Mouse (Mus musculus): ENCODE measurements around the gene Akt1s1.
A peak's percentile ranks its signal among the peaks of the same experiment; 100 is the strongest.

Gene Akt1s1

DNA sequence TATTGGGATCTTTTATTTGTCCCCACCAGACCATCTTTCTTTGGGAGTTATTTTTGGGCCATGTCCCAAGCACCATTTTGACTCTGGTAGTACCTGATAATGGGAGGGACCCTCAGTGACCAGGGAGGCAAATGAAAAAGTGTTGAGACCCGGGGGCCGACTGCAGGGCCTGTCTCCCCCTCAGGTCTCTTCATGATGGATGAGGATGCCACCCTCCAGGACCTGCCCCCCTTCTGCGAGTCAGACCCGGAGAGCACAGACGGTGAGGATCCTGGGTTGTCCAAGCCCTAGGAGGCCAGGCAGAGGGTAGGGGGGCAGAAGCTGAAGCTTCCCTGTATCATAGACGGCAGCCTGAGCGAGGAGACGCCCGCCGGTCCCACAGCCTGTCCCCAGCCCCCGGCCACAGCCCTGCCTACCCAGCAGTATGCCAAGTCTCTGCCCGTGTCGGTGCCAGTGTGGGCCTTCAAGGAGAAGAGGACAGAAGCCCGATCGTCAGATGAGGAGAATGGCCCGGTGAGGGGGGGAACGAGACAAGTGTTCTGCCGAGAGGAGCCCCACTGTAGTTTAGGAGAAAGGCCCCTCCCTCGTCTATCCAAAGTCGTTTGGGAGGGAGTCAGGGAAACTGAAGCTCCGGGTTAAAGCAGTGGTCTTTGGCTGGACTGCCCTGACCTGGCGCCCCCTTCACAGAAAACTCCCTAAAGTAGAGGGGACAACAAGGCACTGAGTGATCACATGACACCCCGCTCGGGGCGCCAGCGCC is 5.0 kb downstream of the Akt1s1 start:
- peak in 1 of 2 experiments; percentile 56 for DNase-seq

DNA sequence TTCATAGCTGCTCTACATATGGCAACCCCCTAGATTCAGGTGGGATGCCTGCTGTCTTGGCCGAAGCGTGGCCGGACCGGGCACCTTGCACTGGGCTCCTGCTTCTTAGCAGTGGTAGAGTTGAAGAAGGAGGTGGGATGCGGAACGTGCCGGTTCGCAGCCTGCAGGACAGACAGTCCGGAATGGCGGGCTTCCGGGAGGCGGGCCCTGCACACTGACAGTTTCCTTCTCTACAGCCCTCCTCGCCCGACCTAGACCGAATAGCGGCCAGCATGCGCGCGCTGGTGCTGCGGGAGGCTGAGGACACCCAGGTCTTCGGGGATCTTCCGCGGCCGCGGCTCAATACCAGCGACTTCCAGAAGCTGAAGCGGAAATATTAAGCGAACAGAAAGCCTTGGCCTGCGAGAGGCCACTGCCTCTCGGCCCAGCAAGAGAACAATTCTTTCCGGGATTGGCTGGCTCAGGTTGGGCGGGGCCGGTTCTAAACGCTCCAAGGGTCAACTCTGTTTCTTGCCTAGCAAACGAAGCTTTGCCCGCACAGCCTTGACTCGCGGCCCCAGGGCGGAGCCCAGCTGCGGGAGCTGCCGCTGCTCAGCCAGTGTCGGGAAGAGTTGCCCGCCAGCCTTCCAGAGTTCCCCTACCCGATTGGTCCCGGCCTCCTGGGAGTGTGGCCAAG is 5.7 kb downstream of the Akt1s1 start:
- DNase-seq: peak; percentile 85 to 87

DNA sequence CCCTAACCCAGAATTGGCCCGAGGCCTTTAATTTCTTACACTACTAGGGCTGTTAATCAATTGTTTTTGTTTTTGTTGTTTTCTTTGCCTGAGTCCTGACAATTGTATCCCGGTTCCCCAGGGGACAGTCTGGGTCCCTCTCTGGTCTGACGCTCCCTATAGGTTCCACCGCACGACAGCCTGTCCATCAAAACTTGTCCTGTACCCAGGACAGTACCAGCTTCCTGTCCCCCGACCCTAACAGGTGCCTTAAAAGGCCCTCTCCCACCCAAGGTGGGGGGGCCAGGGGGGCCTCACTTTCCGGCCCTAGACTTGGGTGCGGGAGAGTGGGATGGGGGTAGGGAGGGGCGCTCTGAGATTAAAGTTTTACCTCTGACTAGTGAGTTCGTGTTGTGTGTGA is 6.2 kb downstream of the Akt1s1 start:
- DNase-seq: no peak

DNA sequence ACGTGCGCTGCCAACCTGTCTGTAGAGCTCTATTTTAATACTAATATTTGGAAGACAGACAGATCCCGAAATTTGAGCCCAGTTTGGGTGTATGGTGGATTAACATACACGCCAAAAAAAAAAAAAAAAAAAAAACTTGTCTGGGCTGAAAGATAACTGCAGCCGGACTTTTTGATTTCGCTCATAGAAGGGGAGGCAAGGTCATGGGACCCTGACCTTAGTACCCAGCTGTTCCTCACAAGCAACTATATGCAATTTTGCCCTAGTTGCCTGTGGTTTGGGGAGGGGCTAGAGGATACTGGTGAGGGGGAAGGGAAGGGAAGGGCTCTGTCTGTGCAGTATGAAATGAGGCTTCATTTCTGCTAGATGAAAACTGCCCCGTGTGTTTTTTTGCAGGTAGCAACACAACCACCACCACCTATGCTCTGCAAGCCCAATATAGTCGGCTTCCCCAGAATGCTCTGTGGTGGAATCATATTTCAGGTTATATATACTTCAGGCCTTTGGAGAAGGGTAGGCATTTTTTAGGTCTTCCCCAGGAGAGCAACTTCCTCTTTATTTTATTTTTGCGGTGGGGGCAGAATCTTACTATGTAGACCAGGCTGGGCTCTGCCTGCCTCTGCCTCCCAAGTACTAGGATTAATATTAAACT is 7.6 kb downstream of the Akt1s1 start:
- peak in 1 of 2 experiments; percentile 7 for DNase-seq

DNA sequence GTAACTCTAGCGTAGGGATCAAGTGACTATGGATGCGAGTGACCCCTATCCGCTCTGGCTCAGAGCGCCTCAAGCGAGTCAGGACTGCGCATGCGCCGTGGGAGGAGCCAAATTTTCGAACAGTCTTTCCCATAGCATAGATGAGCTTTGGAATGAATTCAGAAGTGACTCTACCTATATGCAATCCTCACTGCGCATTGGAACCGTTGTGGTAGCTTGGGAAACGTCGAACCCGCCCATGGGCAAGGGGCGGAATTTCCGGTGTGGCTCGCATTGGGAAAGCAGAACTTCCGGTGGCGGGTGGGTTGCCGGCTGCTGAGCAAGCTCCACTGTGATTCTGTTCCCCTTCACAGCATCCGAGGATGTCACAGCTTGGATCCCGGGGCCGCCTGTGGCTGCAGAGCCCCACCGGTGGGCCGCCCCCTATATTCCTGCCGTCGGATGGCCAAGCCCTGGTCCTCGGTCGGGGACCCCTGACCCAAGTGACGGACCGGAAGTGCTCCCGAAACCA is 8.3 kb downstream of the Akt1s1 start, which contains the start of gene Pnkp:
Pnkp (plus strand) TSS at position 98 of the 511 bp plus-strand sequence.
- peak; percentile 89 to 91 for DNase-seq

DNA sequence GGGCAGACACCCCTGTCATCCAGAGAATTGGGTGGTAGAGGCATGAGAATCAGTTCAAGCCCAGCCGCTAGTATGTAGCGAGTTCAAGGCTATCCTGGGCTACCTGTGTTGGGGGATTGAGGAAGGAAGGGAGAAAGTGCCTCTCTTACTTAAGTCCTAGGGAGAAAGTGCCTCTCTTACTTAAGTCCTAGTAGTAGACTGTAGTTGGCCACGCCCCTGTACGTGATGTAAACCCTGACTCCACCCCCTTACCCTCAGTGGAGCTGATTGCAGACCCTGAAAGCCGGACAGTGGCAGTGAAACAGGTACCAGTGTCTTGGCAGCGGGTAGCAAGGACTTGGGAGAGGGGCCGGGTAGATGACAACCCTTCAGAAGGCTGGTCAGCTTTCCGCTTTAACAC is 9.1 kb downstream of the Akt1s1 start:
- DNase-seq: peak in 1 of 2 experiments; percentile 39

DNA sequence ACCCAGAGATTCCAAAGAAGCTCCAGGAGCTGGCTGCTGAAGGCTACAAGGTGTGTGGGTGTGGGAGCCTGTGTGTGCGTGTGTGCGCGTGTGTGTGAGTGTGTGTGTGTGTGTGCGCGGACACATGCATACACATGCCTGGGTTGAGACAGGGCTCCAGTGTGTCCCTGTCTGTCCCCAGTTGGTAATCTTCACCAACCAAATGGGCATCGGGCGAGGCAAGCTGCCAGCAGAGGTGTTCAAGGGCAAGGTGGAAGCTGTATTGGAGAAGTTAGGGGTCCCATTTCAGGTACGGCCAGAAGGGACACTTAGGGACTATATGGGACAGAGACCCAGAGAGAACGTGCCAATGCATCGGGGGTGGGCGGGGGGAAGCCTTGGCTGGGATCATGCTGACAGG is 11.1 kb downstream of the Akt1s1 start:
- DNase-seq: peak in 1 of 2 experiments; percentile 39

DNA sequence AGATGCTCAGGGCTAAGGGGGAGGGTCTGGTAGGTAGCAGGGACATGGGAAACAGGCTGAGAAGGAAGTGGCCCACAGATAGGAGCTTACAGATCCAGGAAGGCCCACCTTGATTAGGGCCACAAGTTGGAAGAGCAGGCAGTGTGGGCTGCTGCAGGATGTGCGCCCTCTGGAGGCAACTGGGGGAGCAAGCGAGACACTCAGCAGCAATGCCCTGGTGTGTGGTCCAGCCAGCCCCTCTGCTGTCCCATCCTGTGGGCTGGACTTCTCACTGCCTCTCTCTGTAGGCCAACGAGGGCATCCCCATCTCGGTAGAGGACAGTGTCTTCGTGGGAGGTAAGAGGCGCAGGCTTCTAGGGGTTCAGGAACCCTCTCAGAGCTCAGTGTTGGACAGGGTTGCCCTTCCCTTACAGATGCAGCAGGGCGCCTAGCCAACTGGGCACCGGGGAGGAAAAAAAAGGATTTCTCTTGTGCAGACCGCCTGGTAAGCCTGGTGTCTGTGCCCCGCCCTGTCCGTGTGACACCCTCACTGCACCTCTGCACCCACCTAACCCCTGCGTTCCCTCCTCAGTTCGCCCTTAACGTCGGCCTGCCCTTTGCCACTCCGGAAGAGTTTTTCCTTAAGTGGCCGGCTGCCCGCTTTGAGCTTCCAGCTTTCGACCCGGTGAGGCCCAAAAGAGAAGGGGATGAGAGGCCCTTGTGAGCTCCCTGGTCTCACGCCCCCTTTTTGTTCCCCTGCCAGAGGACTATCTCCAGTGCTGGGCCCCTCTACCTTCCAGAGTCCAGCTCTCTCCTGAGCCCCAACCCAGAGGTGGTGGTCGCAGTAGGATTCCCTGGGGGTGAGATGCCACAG is 12.0 kb downstream of the Akt1s1 start:
- peak; percentile 88 to 90 for DNase-seq

DNA sequence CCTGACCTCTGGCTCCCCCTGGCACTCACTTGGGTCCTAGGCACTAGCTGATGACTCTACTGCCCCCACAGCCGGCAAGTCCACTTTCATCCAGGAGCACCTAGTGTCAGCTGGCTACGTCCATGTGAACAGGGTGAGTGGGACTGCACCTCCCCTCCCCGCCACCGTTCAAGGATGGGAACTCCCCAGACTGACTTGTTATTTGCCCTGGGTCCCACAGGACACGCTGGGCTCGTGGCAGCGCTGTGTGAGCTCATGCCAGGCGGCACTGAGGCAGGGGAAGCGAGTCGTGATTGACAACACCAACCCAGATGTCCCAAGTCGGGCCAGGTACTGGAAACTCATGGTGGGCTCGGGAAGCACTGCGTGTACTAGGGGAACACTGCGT is 12.6 kb downstream of the Akt1s1 start:
- DNase-seq: peak in 1 of 2 experiments; percentile 32

DNA sequence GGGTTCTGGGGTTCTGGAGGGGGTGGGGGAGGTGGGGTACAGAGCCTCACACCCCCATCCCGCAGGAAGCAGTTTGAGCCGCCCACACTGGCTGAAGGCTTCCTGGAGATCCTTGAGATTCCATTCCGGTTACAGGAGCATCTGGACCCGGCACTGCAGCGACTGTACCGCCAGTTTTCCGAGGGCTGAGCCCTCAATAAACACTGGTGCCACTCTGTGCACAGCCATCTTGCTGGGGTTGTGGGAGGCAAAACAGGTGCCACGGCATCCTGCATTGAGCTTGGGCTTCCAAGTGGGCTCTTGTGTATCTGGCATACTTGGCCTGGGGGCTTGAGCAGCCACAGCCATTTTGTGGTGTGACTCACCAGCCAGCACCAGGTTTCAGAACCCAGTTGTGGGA is 13.6 kb downstream of the Akt1s1 start:
- no peak for DNase-seq

DNA sequence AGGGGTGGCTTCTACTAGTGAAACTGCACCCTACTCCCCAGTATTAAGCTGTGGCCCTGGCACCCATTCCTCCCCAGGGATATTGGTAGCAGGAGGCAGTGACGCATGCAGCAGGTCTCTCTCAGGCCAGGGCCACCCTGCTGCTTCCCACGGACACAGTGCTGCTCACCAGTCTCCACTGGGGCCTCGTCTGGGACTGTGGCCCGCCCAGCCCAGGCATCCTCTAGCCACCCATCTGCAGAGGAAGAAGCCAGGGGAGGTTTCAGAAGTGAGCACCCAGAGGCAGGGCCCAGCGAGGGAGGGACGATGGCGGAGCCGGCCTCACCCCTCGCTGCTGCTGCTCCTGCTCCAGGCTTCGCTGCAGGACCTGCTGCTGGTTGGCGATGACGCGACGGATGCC is 14.4 kb downstream of the Akt1s1 start:
- DNase-seq: peak in 1 of 2 experiments; percentile 27

DNA sequence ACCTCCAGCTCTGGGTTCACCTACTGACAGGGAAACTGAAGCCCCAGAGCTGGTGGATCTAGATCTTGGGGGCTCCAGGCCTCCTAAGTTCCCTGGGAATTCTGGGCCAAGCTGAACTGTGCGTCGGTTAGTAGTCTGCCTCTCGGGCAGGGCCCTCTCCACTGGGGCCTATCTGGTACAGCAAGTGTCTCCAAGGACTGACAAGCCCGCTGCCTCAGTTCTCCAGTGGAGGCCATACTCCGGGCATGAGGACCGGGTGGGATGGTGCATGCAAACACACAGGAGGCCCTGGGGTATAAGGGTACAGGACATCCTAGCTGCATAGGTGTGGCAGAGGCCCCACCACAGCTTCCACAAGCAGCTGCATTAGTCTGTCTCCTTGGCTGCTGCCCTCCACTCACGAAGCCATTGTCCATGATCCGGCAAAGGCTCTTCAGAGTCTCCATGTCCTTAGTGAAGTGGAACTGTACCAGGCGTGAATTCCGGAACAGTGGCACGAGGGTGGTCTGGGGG is 15.2 kb downstream of the Akt1s1 start:
- DNase-seq: no peak

DNA sequence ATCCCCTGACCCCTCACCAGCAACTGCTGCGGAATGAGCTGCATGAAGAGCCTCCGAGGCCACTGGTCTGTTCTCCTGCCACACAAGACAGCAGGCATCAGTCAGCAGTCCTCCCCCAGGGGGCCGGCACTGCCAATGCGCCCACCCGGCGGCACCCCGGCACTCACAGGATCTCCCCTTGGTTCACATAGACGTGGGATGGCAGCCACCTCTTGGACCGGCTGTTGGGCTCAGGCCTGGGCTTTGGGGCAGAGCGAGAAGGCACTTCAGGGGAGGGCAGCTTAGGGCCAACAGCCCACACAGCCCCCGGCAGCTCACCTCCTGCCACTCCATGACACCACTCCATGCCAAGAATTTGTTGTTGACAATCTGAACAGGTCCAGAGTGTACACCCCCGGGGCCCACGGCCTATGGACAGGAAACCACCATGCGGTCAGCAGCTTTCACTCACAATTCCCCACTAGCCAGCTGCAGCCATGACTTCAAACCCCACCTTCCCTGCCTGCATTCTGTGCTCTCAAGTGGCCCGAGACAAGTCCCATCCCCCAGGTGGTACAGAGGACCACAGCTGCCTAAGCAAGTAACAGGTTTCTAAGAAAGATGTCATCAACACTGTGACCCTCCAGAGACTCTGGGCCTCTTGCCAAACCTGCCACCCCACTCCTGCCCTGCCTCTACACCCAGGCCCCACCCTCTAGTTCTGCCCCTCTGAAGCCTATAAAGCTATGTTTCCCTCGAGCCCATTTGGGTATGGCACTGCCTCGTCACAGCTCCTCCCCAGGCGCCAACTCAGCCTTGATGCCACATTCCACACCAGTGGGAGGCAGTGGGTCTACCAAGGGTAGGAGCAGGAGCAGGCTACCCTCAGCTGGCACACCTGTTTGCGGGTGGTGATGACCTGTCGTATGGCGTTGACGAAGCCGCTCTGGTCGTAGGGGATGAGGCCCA is 16.1 kb downstream of the Akt1s1 start:
- peak; percentile 52 to 56 for DNase-seq

DNA sequence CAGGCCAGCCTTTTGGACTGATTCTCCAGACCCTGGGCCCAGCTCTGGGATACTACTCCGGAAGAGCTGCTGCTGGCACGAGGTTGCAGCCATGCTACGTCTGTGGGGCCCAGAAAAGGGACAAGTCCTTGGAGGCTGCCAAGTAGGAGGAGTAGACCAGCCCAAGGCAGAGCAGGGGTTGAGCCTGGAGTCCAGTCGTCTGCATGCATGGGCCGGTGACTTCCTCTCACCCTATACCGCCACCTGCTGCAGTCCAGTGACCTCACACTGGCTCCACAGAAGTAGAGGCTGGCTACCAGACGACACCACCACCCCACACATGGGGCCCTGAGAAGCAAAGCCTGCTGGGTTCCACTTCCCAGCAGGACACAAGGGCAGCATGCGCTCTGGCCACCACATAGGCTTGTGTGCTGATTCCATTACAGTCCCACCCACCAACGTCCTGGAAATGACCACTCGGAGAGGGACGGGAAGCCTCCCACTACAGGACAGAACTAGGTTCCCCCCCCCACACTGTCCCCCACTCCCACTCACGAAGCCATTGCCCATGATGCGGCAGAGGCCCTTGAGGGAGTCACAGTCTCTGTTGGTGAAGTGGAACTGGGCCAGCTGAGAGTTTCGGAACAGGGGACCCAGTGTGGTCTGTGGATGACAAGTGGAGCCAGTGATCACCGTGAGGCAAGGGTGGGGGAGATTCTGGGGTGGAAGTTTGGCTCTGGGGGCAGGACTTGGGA is 17.7 kb downstream of the Akt1s1 start:
- DNase-seq: peak; percentile 51

DNA sequence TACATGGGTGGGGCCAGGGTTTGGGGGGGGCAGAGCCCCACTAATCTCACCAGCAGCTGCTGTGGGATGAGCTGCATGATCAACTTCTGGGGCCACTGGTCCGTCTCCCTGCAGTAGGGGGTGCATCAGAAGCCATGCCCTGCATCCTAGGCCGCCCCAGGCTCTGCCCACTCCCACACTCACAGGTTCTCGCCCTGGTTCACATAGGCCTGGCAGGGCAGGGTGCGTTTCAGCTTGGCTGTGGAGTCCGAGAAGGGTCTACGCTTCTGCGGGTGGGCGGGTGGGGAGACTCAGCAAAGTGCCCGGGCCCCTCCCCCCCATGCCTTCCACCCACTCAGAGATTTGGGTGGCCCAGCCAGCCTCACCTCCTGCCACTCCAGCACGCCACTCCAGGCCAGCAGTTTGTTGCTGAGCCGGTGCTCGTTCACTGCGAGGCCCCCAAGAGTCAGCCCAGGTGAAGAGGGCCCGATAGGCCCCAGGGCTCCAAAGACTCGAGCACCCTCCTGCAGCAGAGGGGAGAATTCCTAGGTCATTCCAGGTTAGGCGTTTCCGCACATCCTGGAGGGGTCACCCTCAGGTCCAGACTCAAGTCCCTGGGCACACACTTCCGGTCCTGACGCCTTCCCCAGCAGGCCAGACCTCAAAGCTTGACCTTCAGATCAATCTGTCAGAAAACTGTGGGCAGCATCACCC is 18.4 kb downstream of the Akt1s1 start:
- peak; percentile 32 to 35 for DNase-seq

DNA sequence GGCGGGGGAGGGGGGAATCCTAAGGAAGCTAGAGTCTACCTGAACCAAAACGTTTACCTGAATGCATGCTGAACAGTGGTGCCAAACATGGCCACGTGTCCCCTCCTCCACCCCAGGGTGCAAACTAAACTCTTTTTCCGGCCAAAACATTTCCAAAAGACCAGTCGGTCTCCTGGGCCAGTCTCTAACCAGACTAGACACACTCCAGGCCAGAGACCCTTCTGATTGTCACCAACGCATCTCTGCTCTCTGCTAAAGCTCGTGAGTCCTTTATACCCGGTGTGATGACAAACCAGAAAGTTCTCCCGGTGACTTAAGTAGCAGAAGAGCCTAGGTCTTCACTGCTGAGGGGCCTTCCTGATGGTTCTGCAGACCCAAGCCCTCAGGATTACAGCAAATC is 19.0 kb downstream of the Akt1s1 start:
- DNase-seq: peak in 1 of 2 experiments; percentile 24

DNA sequence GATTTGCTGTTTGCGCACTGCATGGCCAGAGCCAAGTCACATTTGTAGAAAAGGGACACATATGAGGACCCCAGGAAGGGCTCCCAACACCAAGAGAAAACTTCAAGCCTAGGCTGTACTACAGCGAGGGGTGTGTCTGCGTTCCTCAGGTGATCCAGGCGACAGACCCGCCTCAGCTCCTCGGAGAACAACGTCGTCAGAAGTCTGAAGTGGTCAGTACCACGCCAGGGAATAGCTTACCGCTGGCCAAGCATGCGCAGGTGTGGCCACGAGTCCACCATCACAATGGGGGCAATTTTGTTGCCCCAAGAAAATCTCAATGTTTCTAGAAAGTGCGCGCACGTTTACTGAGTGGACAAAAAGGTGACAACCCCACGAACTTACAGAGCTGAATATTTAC is 19.7 kb downstream of the Akt1s1 start:
- peak; percentile 28 to 36 for DNase-seq

DNA sequence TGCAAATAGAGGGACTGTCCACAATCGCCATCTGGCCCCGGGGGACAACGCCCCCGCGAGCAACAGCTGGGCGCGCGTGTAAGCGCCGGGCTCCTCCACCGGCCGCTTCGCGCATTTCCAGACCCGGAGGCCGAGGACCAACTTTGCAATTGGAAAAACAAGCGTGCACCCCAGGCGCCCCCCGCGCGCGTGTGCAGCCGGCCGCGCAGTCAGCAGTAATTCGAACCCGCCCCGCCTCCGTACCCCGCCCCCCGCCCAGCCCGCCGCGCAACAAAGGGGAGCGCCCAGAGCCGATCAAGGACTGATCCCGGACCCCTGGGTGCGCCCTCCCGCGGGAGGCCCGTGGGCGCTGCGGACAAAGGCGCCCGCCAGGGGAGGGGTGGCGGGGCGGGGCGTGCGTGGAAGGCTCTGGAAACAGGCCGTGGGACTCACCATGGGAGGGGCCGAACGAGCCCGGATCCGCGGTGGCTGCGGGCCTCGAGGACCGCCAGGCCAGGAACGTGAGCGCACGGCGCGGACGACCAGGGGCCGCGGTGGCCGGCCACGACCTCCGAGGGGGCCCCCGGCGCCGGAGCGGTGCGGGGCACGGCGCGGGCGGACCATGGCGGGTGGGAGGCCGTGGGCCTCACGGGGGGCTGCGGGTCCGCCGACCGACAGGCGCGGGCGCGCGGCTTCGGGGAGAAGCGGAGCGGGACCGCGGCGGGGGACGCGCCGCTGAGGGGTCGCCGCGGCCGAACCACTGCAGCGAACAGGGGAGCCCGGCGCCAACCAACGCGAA is 20.3 kb downstream of the Akt1s1 start:
- peak; percentile 75 to 77 for DNase-seq
